Mouse (Mus musculus): ENCODE measurements around the gene Cdh15. TPM values are rescaled to one million over a fixed set of nuclear protein-coding genes. Genes with fewer than 3 reads are reported as not detected.

The Cdh15 gene
- polyA plus RNA-seq, 1 experiment from 2014 or later, result 2.9 TPM

DNA sequence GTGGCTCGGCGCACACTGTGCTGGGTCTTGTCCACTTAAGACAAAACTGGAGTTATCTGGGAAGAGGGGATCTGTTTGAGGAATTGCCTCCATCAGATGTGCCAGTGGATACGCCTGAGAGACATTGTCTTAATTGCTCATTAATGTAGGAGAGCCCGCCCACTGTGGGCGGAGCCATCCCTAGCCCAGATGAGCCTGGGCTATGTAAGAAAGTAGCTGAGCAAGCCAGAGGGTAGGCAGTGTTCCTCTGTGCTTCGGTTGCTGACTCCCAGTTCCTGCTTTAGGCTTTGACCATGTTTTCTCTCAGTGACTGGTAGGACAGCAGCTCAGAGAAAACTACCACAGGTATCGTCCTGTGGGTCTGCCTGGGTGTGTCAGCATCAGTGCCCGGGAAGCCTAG lies 13.3 kb upstream of the Cdh15 start:
- Histone ChIP-seq H3K27me3 (ENCODE audit: control insufficient read depth, insufficient read depth, low read depth, low read length) (no peaks in the 10 kb centered on the region), H3K4me3 (ENCODE audit: low read depth, low read length) (no peak overlapping the region), H3K9me3 (replicated peaks; ENCODE audit: control insufficient read depth, low read length, poor library complexity, severe bottlenecking) (no peaks in the 10 kb centered on the region), H3K4me2 (ENCODE audit: low read length) (no peak overlapping the region), H3K27ac (ENCODE audit: low read length) (no peak overlapping the region), H3K36me3 (ENCODE audit: control insufficient read depth, insufficient read depth, low read length) (no peaks in the 10 kb centered on the region), H3K9ac (ENCODE audit: low read depth, low read length) (no peak overlapping the region), H3K4me1 (ENCODE audit: control insufficient read depth, insufficient read depth, low read length) (peaks cover 2% of the 10 kb centered on the region; the same call in 1 of the 2 replicates)
- no peak for ATAC-seq
- 86% methylated on average over 8 of the region's 8 CpGs for WGBS

DNA sequence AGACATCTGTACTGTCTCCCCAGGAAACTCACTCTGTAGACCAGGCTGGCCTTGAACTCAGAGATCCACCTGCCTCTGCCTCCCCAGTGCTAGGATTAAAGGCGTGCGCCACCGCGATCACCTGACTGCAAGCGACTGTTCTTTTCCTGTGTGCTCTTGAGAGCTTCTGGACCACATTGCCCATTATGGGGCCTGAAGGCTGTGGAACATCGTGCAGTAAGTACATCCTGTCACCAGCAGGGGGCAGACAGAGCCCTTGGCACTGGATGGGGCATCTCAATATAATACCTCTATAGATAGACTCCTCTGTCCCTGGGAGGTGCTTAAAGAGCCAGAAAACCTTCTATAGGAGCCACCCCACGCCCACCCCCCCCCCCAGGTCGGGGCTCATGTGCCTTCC lies 12.8 kb upstream of the Cdh15 start:
- H3K36me3 ChIP-seq (ENCODE audit: control insufficient read depth, insufficient read depth, low read length), result no peaks in the 10 kb centered on the region
- WGBS, result 27% methylated on average over 8 of the region's 8 CpGs
- H3K27ac ChIP-seq (ENCODE audit: low read length), result no peak overlapping the region

GRCm38 (mm10) chr8:122836199-122836598 lies 11.6 kb upstream of the Cdh15 start:
- H3K4me3 ChIP-seq (ENCODE audit: low read depth, low read length), result no peak overlapping the region
- WGBS, result 89% methylated on average over 12 of the region's 12 CpGs

More for the DNA sequence above, 12.8 kb upstream of the Cdh15 start:
- ATAC-seq, result no peak
- no peaks in the 10 kb centered on the region for H3K27me3 ChIP-seq (ENCODE audit: control insufficient read depth, insufficient read depth, low read depth, low read length)
- no peaks in the 10 kb centered on the region for H3K9me3 ChIP-seq (replicated peaks; ENCODE audit: control insufficient read depth, low read length, poor library complexity, severe bottlenecking)
- H3K4me1 ChIP-seq (ENCODE audit: control insufficient read depth, insufficient read depth, low read length), result peaks cover 2% of the 10 kb centered on the region; the same call in 1 of the 2 replicates
- H3K4me2 ChIP-seq (ENCODE audit: low read length), result no peak overlapping the region
- H3K9ac ChIP-seq (ENCODE audit: low read depth, low read length), result no peak overlapping the region
- no peak overlapping the region for H3K4me3 ChIP-seq (ENCODE audit: low read depth, low read length)

DNA sequence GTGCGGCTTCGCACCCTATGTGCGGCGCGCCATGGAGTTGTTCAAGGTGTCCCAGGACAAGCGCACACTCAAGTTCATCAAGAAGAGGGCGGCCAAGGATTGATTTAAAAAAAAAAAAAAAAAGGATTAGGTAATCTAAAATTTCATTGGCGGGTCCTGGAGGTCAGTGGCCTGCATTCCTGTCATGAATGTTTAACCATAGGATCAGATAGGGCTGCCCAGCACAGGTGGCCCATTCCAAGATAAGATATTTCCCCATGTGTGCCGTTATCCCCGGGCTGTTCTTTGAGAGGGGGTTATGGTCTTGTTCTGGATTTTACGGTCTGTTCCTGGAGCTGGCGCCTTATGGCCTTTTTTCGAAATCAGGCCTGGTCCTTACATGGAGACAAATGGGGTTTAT lies 11.1 kb upstream of the Cdh15 start:
- 95% methylated on average over 13 of the region's 13 CpGs for WGBS
- no peak for ATAC-seq
- no peaks in the 10 kb centered on the region for H3K27me3 ChIP-seq (ENCODE audit: control insufficient read depth, insufficient read depth, low read depth, low read length)
- no peak overlapping the region for H3K4me3 ChIP-seq (ENCODE audit: low read depth, low read length)
- no peaks in the 10 kb centered on the region for H3K9me3 ChIP-seq (replicated peaks; ENCODE audit: control insufficient read depth, low read length, poor library complexity, severe bottlenecking)
- H3K4me2 ChIP-seq (ENCODE audit: low read length), result no peak overlapping the region
- no peaks in the 10 kb centered on the region for H3K4me1 ChIP-seq (ENCODE audit: control insufficient read depth, insufficient read depth, low read length)
- no peaks in the 10 kb centered on the region for H3K36me3 ChIP-seq (ENCODE audit: control insufficient read depth, insufficient read depth, low read length)
- no peak overlapping the region for H3K27ac ChIP-seq (ENCODE audit: low read length)
- H3K9ac ChIP-seq (ENCODE audit: low read depth, low read length), result no peak overlapping the region

More at GRCm38 (mm10) chr8:122836199-122836598, 11.6 kb upstream of the Cdh15 start:
- Histone ChIP-seq H3K27me3 (ENCODE audit: control insufficient read depth, insufficient read depth, low read depth, low read length) (no peaks in the 10 kb centered on the region), H3K27ac (ENCODE audit: low read length) (no peak overlapping the region), H3K36me3 (ENCODE audit: control insufficient read depth, insufficient read depth, low read length) (no peaks in the 10 kb centered on the region), H3K9ac (ENCODE audit: low read depth, low read length) (no peak overlapping the region), H3K4me1 (ENCODE audit: control insufficient read depth, insufficient read depth, low read length) (no peaks in the 10 kb centered on the region), H3K4me2 (ENCODE audit: low read length) (no peak overlapping the region), H3K9me3 (replicated peaks; ENCODE audit: control insufficient read depth, low read length, poor library complexity, severe bottlenecking) (no peaks in the 10 kb centered on the region)
- ATAC-seq, result no peak

- Histone ChIP-seq H3K9ac (ENCODE audit: low read depth, low read length) (no peak overlapping the region), H3K27ac (ENCODE audit: low read length) (no peak overlapping the region), H3K4me2 (ENCODE audit: low read length) (no peak overlapping the region), H3K4me1 (ENCODE audit: control insufficient read depth, insufficient read depth, low read length) (no peaks in the 10 kb centered on the region), H3K4me3 (ENCODE audit: low read depth, low read length) (no peak overlapping the region), H3K36me3 (ENCODE audit: control insufficient read depth, insufficient read depth, low read length) (no peaks in the 10 kb centered on the region), H3K9me3 (replicated peaks; ENCODE audit: control insufficient read depth, low read length, poor library complexity, severe bottlenecking) (no peaks in the 10 kb centered on the region), H3K27me3 (ENCODE audit: control insufficient read depth, insufficient read depth, low read depth, low read length) (no peaks in the 10 kb centered on the region)
- WGBS, result 71% methylated on average over 3 of the region's 3 CpGs
- no peak for ATAC-seq
These were observed 3.6 kb upstream of the Cdh15 start for GRCm38 (mm10) chr8:122844161-122844560.

DNA sequence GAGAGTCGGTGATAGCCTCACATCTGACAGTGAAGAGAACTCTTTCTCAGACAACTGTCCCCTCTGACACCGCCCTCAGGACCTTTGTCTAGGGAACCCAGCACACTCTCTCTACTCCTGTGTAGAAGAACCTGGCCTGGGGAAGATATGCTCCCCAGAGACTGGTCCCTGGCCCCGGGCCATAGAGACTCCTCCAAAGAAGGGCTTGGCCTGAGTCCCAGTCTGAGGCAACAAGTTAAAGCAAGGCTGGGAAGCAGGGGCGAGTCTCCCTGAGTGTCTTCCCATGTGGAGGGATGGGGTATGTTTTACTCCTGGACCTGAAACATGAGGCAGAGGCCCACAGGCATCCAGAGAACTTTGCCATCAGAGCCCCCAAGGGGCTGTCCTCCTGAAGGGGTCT lies 2.1 kb upstream of the Cdh15 start:
- Histone ChIP-seq H3K4me2 (ENCODE audit: low read length) (no peak overlapping the region), H3K9ac (ENCODE audit: low read depth, low read length) (no peak overlapping the region), H3K9me3 (replicated peaks; ENCODE audit: control insufficient read depth, low read length, poor library complexity, severe bottlenecking) (no peaks in the 10 kb centered on the region), H3K27me3 (ENCODE audit: control insufficient read depth, insufficient read depth, low read depth, low read length) (no peaks in the 10 kb centered on the region), H3K4me1 (ENCODE audit: control insufficient read depth, insufficient read depth, low read length) (no peaks in the 10 kb centered on the region), H3K36me3 (ENCODE audit: control insufficient read depth, insufficient read depth, low read length) (no peaks in the 10 kb centered on the region), H3K4me3 (ENCODE audit: low read depth, low read length) (no peak overlapping the region), H3K27ac (ENCODE audit: low read length) (no peak overlapping the region)
- no peak for ATAC-seq
- WGBS, result 78% methylated on average over 4 of the region's 4 CpGs

DNA sequence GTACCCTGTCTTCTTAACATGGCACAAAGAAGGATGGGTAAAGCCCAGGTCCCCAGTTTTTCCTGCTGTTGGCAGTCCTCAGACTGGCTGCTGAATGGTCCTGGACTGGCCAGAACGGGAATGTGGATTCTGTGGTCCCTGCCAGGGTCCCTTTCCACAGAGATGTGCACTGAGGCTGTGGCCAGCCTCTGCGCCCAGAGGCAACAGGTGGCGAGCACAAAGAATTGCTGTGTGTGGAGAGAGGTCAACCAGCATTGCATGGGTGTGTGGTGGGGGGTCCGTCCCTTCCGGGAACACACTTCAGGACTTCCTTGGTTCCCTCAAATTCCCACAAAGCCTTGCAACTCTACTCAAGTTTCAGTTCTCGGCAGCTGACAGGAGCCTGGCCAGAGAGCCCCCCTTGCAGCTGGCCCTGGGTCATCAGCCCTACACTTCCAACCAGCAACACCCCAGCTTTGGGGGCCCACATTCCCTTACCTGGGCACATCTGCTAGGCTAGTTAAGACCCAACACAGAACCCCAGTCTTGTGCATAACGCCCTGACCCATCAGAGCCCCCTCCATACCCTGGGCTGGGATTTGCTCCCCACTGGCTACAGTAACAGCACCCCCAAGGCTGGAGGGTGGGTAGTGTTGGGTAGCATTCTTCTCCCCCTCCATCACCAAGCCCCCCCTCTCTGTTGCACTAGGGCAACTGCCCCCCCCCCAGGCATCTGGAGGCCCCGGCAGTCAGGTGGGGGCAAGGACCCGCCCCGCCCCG lies 1.6 kb downstream of the Cdh15 start:
- Histone ChIP-seq H3K36me3 (ENCODE audit: control insufficient read depth, insufficient read depth, low read length) (no peaks in the 10 kb centered on the region), H3K4me3 (ENCODE audit: low read depth, low read length) (no peak overlapping the region), H3K4me1 (ENCODE audit: control insufficient read depth, insufficient read depth, low read length) (peaks cover 7% of the 10 kb centered on the region; the same call in 1 of the 2 replicates), H3K27me3 (ENCODE audit: control insufficient read depth, insufficient read depth, low read depth, low read length) (no peaks in the 10 kb centered on the region), H3K9ac (ENCODE audit: low read depth, low read length) (no peak overlapping the region), H3K27ac (ENCODE audit: low read length) (no peak overlapping the region), H3K9me3 (replicated peaks; ENCODE audit: control insufficient read depth, low read length, poor library complexity, severe bottlenecking) (no peaks in the 10 kb centered on the region), H3K4me2 (ENCODE audit: low read length) (no peak overlapping the region)
- no peak for ATAC-seq
- 70% methylated on average over 9 of the region's 11 CpGs for WGBS

DNA sequence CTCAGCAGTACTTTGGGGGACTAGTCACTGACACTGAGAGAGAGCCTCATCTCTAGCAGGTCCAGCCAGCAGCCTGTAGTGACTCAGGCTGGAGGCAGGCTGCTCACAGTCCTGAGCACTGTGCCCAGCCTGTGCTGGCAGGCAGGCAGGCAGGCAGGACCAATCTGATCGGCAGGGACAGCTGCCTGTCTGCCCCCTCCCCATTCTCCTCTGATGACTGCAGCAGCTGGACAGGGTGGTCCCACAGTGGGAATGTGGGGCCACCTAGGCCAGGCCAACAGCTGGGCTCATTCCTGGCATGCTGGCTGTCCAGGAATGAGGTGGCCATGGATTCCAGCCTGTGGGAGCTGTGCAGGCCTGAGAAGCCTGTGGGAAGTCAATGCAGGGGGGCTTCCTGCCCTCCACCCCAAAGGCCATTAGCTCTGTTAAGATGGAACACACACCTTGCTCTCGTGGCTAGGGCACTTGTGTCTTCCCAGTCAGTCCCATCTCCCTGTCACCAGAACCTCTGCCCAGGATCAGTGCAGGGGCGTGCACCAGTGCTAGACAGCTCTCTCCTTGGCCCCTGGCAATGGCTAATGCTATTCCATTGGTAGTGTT lies 3.0 kb downstream of the Cdh15 start:
- peaks cover 7% of the 10 kb centered on the region; the same call in 1 of the 2 replicates for H3K4me1 ChIP-seq (ENCODE audit: control insufficient read depth, insufficient read depth, low read length)
- H3K27me3 ChIP-seq (ENCODE audit: control insufficient read depth, insufficient read depth, low read depth, low read length), result no peaks in the 10 kb centered on the region
- WGBS, result 64% methylated on average over 3 of the region's 3 CpGs
- H3K27ac ChIP-seq (ENCODE audit: low read length), result no peak overlapping the region
- H3K36me3 ChIP-seq (ENCODE audit: control insufficient read depth, insufficient read depth, low read length), result no peaks in the 10 kb centered on the region
- H3K9ac ChIP-seq (ENCODE audit: low read depth, low read length), result no peak overlapping the region
- ATAC-seq, result no peak
- no peak overlapping the region for H3K4me2 ChIP-seq (ENCODE audit: low read length)
- H3K4me3 ChIP-seq (ENCODE audit: low read depth, low read length), result no peak overlapping the region
- H3K9me3 ChIP-seq (replicated peaks; ENCODE audit: control insufficient read depth, low read length, poor library complexity, severe bottlenecking), result no peaks in the 10 kb centered on the region
